Mouse (Mus musculus): ENCODE measurements around the gene Mef2c.

Mef2c gene

GRCm38 (mm10) chr13:83503919-83504318 lies at the start of gene Mef2c:
Mef2c (plus strand) TSS chr13:83504034.
- in situ Hi-C loops (cut with MseI, MboI) = no loop called here

GRCm38 (mm10) chr13:83458729-83459128 lies 45.1 kb upstream of the Mef2c start:
- in situ Hi-C loops (cut with MseI, MboI) = no loop called here

- in situ Hi-C loops (cut with MseI, MboI) = no loop called here
Observed at GRCm38 (mm10) chr13:83459600-83459999, 44.2 kb upstream of the Mef2c start.

- in situ Hi-C loops (cut with MseI, MboI) = no loop called here
Observed at GRCm38 (mm10) chr13:83460620-83461019, 43.2 kb upstream of the Mef2c start.

- in situ Hi-C loops (cut with MseI, MboI) = no loop called here
Observed at GRCm38 (mm10) chr13:83461556-83461955, 42.3 kb upstream of the Mef2c start.

GRCm38 (mm10) chr13:83466756-83467155 lies 37.1 kb upstream of the Mef2c start:
- in situ Hi-C loops (cut with MseI, MboI) = no loop called here

- in situ Hi-C loops (cut with MseI, MboI) = no loop called here
Observed at GRCm38 (mm10) chr13:83468794-83469193, 35.0 kb upstream of the Mef2c start.

GRCm38 (mm10) chr13:83473755-83474154 lies 30.1 kb upstream of the Mef2c start:
- in situ Hi-C loops (cut with MseI, MboI) = no loop called here

GRCm38 (mm10) chr13:83480388-83480787 lies 23.4 kb upstream of the Mef2c start:
- in situ Hi-C loops (cut with MseI, MboI) = no loop called here

GRCm38 (mm10) chr13:83481310-83481709 lies 22.5 kb upstream of the Mef2c start:
- in situ Hi-C loops (cut with MseI, MboI) = no loop called here

GRCm38 (mm10) chr13:83482087-83482486 lies 21.7 kb upstream of the Mef2c start:
- in situ Hi-C loops (cut with MseI, MboI) = no loop called here

- in situ Hi-C loops (cut with MseI, MboI) = no loop called here
Observed at GRCm38 (mm10) chr13:83484215-83484614, 19.6 kb upstream of the Mef2c start.

- in situ Hi-C loops (cut with MseI, MboI) = no loop called here
Observed at GRCm38 (mm10) chr13:83484721-83485369, 19.0 kb upstream of the Mef2c start.

GRCm38 (mm10) chr13:83492051-83492450 lies 11.8 kb upstream of the Mef2c start:
- in situ Hi-C loops (cut with MseI, MboI) = no loop called here

- in situ Hi-C loops (cut with MseI, MboI) = no loop called here
Observed at GRCm38 (mm10) chr13:83497708-83498107, 6.1 kb upstream of the Mef2c start.

GRCm38 (mm10) chr13:83499526-83499925 lies 4.3 kb upstream of the Mef2c start:
- in situ Hi-C loops (cut with MseI, MboI) = no loop called here

GRCm38 (mm10) chr13:83507687-83508086 lies 3.9 kb downstream of the Mef2c start:
- in situ Hi-C loops (cut with MseI, MboI) = no loop called here

GRCm38 (mm10) chr13:83515013-83515547 lies 11.2 kb downstream of the Mef2c start:
- in situ Hi-C loops (cut with MseI, MboI) = no loop called here

GRCm38 (mm10) chr13:83517660-83518609 lies 14.1 kb downstream of the Mef2c start:
- in situ Hi-C loops (cut with MseI, MboI) = no loop called here

- in situ Hi-C loops (cut with MseI, MboI) = no loop called here
Observed at GRCm38 (mm10) chr13:83520807-83521206, 17.0 kb downstream of the Mef2c start.

GRCm38 (mm10) chr13:83523232-83523969 lies 19.6 kb downstream of the Mef2c start:
- in situ Hi-C loops (cut with MseI, MboI) = no loop called here

All from mouse trophoblast stem cell (cell line).